Mouse (Mus musculus) thymus, adult 2 months (tissue): Measurements from ENCODE around the gene Cish. TPM values are rescaled to one million over a fixed set of nuclear protein-coding genes. Genes with fewer than 3 reads are reported as not detected.

Experiments
- DNase-seq: peaks from one replicate; pipeline ENCODE4 v3.0.0; 2021
- H3K27ac ChIP-seq: fragments of 200-500 bp; 2 replicates; pipeline ENCODE4 v1.5.1; 2012; ENCODE audit warnings: low read length, control low read depth; ENCODE audit not compliant: control insufficient read depth, insufficient read depth
- H3K27me3 ChIP-seq: fragments of 200-500 bp; 2 replicates; pipeline ENCODE4 v1.6.1; 2012; ENCODE audit warnings: mild to moderate bottlenecking, low read length, moderate library complexity, mixed read lengths; ENCODE audit not compliant: control insufficient read depth, insufficient read depth
- H3K36me3 ChIP-seq: fragments of 200-500 bp; 2 replicates; pipeline ENCODE4 v1.6.1; 2012; ENCODE audit warnings: mild to moderate bottlenecking, low read length, moderate library complexity; ENCODE audit not compliant: control insufficient read depth, insufficient read depth
- H3K4me1 ChIP-seq: fragments of 200-500 bp; replicated peaks from 2 replicates; pipeline ENCODE4 v1.6.1; 2012; ENCODE audit warnings: low read length; ENCODE audit not compliant: control insufficient read depth, insufficient read depth
- H3K4me3 ChIP-seq: fragments of 200-500 bp; 2 replicates; pipeline ENCODE4 v1.5.1; 2012; ENCODE audit warnings: mild to moderate bottlenecking, low read length, control low read depth, moderate library complexity; ENCODE audit not compliant: control insufficient read depth, insufficient read depth
- CTCF ChIP-seq: fragments of 200-500 bp; IDR thresholded peaks from 2 replicates; pipeline ENCODE4 v1.5.1; 2012; ENCODE audit warnings: mild to moderate bottlenecking, control low read depth, low read length, moderate library complexity, borderline replicate concordance; ENCODE audit not compliant: control insufficient read depth, poor library complexity, insufficient read depth; ENCODE audit errors: extremely low read depth
- POLR2A ChIP-seq: fragments of 200-500 bp; IDR thresholded peaks from 2 replicates; pipeline ENCODE4 v1.6.1; 2012; ENCODE audit warnings: mild to moderate bottlenecking, low read length, control low read depth, moderate library complexity; ENCODE audit not compliant: control insufficient read depth, poor library complexity, insufficient read depth; ENCODE audit errors: extremely low read depth
- WGBS: fragments of 180-500 bp; shearing (Covaris S2); methylation state at CpG from one replicate; pipeline ENCODE4 v1.1.7; 2018; 5-methylcytosine and 5-hydroxymethylcytosine counted together
- polyA plus RNA-seq: library from polyadenylated mRNA; depleted of rRNA; stranded (reverse); fragments of >200 nt; gene quantifications from 2 replicates; pipeline ENCODE4 v1.2.3, GENCODE M21; 2012

Gene Cish
- polyA plus RNA-seq, 1 experiment, result 39.6 TPM

- no peak overlapping the region for H3K27ac ChIP-seq
- 97% methylated on average over 6 of the region's 6 CpGs for WGBS
- H3K36me3 ChIP-seq, result no peaks in the 10 kb centered on the region
- DNase-seq, result no peak
- no peaks in the 10 kb centered on the region for H3K27me3 ChIP-seq
- peaks cover 35% of the 10 kb centered on the region for H3K4me1 ChIP-seq
- no peak for TF ChIP-seq POLR2A
- TF ChIP-seq CTCF, result no peak
- H3K4me3 ChIP-seq, result no peak overlapping the region
Measured at GRCm38 (mm10) chr9:107274751-107275150, 21.1 kb upstream of the Cish start.

GRCm38 (mm10) chr9:107275710-107276109 lies 20.1 kb upstream of the Cish start:
- DNase-seq, result no peak
- whole genome bisulfite sequencing, result 93% methylated on average over 5 of the region's 5 CpGs
- Histone ChIP-seq H3K4me3 (no peak overlapping the region), H3K27ac (no peak overlapping the region), H3K36me3 (no peaks in the 10 kb centered on the region), H3K27me3 (no peaks in the 10 kb centered on the region), H3K4me1 (peaks cover 45% of the 10 kb centered on the region)
- TF ChIP-seq POLR2A (no peak), CTCF (no peak)

- 90% methylated on average over 7 of the region's 7 CpGs for WGBS
- DNase-seq, result no peak
- Histone ChIP-seq H3K27me3 (no peaks in the 10 kb centered on the region), H3K4me1 (peaks cover 37% of the 10 kb centered on the region), H3K36me3 (no peaks in the 10 kb centered on the region), H3K4me3 (no peak overlapping the region), H3K27ac (no peak overlapping the region)
- TF ChIP-seq POLR2A (no peak), CTCF (no peak)
Measured at GRCm38 (mm10) chr9:107277603-107278002, 18.2 kb upstream of the Cish start.

DNA sequence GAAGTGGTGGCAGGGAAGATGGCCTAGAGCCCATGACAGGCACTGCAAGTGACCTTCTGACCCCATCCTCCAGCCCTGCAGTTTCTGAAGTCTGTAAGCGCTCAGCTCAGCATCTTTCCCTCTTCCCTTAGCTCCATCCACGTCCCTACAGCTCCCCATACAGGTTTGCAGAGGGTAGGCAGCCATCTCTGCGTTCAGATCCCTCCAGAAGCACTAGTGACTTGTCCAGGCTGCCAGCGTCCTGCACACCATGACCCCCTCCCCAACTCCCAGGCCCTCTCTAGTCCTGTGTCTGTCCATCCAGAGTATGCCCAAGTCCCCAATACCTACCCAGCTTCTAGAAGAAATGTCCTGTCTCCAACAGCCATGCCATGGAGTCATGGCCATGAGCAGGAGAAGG lies 17.7 kb upstream of the Cish start:
- Histone ChIP-seq H3K27ac (no peak overlapping the region), H3K4me3 (no peak overlapping the region), H3K4me1 (peaks cover 36% of the 10 kb centered on the region), H3K27me3 (no peaks in the 10 kb centered on the region), H3K36me3 (no peaks in the 10 kb centered on the region)
- DNase-seq, result no peak
- 86% methylated on average over 4 of the region's 4 CpGs for WGBS
- TF ChIP-seq POLR2A, result no peak
- no peak for TF ChIP-seq CTCF

GRCm38 (mm10) chr9:107278527-107279377 lies 17.1 kb upstream of the Cish start:
- WGBS, result 57% methylated on average over 8 of the region's 8 CpGs
- Histone ChIP-seq H3K4me3 (no peak overlapping the region), H3K27ac (no peak overlapping the region), H3K27me3 (no peaks in the 10 kb centered on the region), H3K36me3 (no peaks in the 10 kb centered on the region), H3K4me1 (peaks cover 31% of the 10 kb centered on the region)
- no peak for DNase-seq
- TF ChIP-seq CTCF, result no peak
- no peak for TF ChIP-seq POLR2A

DNA sequence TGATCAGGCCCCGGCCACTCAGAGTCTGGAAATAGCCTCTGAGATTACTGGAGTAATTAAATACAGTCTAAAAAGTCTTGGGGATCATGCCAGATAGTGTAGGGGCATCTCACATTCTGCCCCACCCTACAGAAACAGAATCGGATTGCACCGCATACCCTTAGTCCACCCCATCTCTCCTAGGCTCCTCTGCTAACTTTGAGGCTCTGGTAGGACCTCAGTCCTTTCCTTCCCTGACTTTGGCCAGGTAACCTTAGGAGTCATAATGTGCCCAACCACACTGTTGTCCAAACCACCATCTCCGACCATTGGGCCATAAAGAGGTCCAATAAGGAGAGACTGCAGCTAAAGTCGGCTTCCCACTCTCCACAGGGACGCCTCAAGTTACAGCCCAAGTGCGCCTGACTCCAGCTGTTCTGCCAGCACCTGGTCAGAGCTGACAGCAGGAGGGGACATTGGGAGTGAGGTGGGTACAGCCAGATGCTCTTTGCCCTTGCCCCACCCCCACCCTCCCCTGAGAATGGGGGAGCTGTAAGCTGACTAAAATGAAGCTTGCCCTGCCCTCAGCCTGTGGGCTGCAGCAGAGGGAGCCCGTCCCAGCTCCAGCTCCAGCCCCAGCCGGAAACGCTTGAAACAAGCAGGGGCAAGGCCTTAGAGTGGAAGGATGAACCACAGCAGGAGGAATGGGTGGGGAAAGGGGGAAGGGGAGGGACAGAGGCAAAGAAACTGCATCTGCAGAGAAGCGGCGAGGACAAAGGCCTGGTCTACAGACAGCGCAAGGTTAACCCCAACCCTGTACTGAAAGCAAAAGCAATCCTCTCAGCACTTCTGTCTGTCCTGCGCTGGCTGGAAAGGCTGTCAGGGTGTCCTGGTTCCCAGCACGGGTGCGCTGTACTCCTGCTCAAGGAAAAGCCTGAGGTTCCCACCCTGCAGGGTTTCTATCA lies 16.2 kb upstream of the Cish start:
- Histone ChIP-seq H3K27me3 (no peaks in the 10 kb centered on the region), H3K4me3 (peak overlapping the region; percentile 24), H3K4me1 (peaks cover 31% of the 10 kb centered on the region), H3K27ac (peak overlapping the region; percentile 45), H3K36me3 (no peaks in the 10 kb centered on the region)
- no peak for TF ChIP-seq CTCF
- no peak for TF ChIP-seq POLR2A
- WGBS, result 32% methylated on average over 16 of the region's 16 CpGs
- peak; percentile 21 for DNase-seq
